Mouse (Mus musculus) thymus, postnatal 36 days (tissue): ENCODE measurements around the gene Srarp.
A peak's percentile ranks its signal among the peaks of the same experiment; 100 is the strongest.

Experiments used
- DNase-seq, 2 experiments: peaks; one replicate each; pipeline ENCODE4 v3.0.0; 2022; ENCODE audit warnings: mixed read lengths in 2 of 2

The Srarp gene

DNA sequence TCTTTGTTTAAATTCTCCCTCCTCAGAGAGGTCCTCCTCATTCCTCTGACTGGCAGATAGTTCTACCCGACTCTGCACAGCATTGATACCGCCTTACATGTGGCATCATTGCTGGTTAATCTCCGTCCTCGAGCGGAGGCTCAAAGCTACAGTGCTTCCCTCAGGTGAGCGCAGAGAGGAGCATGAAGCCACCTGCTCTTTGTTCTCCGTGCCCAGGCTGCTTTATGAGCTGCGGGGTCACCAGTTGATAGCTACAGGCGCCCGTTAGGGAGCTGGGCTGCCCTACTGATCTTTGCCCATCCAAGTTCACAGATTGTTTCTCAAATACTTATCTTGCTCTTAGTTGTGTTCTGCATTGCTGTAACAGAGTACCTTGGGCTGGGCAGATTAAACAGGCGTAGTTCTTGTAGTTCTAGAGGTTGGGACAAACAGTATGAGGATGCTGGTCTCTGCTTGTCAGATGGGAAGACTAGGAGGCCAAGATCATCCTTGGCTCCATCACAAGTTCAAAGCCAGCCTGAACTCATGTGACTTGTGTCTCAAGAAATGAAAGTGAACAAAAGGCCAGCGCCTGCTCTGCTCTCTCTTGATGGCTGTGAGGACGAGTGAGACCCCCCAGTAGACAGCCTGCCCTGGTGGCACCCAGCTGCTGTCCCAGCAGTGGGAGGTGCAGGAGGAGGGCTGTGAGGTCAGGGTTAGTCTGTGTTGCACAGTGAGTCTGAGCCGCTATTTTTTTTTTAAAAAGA lies 20.5 kb upstream of the Srarp start:
- DNase-seq = no peak

GRCm38 (mm10) chr4:141455526-141455925 lies 19.6 kb upstream of the Srarp start:
- DNase-seq = no peak

- DNase-seq = peak in 1 of 2 experiments; percentile 46
Measured at GRCm38 (mm10) chr4:141454581-141455350, 18.9 kb upstream of the Srarp start.

GRCm38 (mm10) chr4:141451916-141452450 lies 16.1 kb upstream of the Srarp start:
- DNase-seq = no peak

DNA sequence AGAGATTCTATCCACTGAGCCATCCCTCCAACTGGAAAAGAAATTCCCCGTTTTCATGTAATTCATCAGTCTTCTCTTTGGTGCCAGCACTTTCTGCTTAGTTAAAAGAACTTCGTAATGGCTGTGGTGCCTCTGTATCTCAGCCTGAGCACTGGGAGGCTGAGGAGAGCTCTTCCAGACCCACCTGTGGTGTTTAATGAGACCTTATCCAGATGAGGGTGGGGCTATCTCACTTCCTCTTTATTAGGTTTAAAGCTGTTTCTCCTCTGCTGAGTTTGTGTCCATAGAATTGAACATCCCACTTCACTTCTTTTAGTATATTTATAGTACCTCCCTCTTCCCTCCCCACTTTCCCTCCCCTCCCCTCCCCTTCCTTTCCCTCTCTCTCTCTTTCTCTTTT lies 15.3 kb upstream of the Srarp start:
- DNase-seq = no peak

- DNase-seq = no peak
Measured at GRCm38 (mm10) chr4:141446211-141446610, 10.3 kb upstream of the Srarp start.

- DNase-seq = no peak
Measured at GRCm38 (mm10) chr4:141445328-141445720, 9.4 kb upstream of the Srarp start.

DNA sequence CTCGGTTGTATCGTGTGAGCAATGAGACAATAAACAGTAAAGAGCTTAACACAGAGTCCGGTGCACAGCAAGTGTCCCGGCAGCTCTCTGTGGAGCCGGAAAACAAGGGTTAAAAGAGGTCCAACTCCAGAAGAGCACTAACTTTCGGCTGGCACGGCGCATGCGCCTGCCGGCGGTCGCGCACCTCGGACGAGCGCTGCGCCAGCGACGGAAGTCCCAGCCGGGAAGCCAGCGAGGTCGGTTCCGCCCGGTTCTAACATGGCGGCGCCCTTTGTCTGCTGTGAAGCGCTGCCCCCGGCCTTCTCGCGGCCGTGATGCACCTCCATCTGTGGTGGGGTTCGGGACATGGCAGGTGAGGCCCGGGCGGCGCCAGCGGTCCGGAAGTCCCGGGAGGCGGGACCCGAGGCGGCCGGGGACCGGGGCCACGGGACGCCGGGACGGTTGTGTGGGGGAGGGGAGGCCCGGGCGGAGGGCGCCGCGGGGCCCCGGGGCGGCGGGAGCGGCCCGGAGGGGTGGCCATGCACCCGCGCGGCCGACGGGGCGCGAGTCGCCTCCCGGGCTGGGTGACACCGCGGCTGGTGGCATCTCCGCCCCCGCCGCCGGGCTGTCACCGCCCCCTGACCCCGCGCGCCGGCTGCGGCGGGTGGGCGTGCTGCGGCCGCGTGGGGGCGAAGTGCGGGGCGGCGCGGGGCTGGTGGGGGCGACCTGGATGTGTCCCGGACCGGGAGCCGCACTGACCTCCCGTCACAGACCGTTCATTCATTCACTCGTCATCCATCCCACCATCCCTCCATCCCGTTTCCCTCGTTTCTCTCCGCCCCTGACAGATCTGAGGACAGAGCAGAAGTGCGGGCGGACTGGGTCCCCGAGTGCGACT lies 8.8 kb upstream of the Srarp start, which contains the start of gene Zbtb17:
TSS of gene Zbtb17 (plus strand) at position 204 of the 877 bp plus-strand sequence.
- peak; percentile 89 to 92 for DNase-seq

DNA sequence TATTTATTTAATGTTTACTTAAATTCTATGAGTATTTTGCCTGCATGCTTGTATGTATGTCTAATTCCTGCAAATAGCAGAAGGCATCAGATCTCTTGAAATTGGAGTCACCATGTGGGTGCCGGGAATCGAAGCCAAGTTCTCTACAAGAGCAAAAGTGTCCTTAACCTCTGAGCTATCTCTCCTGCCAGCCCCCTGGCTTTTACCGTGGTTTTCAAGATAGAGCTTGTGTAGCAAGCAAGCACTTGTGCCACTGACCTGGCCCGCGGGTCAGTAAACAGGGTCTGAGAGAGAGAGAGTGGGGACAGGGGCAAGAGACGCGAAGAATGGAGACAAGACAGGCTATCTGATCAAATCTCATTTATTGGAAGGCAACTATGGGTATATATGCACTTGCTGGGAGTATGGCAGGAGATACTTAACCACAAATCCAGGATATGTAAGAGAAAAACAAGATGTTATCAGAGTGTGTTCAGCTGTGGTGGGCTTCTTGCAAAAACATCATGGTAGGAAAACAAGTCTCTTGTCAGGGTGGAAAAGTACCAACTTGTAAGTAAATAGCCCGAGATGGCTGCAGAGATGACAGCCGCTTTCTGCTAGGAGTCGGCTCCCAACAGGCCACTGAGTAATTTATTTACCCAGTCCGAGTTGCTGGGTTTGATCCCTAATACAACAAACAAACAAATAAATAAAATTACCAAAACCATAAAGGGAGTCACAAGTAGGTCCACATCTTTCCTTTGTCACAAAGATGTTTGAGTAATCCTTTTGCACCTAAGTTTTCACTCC lies 7.9 kb upstream of the Srarp start:
- DNase-seq = no peak

DNA sequence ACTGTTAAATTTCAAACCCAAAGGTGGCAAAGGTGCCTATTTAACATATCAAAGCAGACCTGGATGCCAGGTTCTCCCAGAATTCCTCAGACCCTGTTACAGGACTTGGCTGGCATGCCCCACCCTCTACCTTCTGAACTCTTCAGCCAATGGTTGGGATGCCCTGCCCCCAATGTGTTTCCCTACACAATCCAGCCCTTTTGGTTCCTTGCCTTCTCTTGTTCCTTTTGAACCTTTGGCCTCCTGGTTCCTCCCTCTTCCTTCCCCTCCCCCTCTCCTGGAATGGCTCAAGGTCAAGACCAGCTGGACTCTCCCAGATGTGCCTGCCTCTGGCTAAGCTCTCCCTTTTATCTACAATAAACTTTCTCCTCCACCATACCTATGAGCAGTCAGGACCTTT lies 5.0 kb upstream of the Srarp start:
- no peak for DNase-seq

DNA sequence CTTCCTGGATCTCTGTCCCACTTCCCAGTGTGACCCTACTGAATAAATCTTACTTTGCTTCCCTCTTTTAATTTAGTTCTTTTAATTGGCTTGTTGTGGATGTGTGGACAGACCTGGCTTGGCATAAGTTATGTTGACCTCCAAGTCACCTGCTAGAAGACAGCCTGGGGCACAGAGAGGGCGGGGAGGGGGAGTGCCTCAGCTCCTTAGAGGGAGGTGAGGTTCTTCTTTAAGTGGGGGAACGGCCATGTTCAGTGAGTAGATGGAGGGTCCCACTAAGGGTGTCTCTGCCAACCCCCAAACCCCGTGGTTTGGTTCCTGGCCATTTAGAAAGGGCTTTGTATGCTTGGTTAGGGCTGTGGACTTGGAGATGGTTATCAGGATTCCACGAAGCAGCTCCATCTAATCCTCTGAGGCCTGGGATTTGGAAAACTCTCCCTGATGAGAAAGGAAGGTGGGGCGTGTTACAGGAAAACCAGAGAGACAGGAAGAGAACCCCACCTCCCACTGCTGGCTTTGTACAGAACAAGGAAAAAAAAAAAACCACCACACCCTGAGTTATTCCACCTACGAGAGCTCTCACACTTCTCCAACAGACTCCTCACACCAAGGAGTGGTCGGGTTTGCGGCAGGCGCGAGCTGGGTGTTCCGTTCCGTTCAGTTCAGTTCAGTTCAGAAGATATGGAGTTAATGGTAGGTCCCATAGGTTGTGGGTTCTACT lies 3.3 kb upstream of the Srarp start:
- DNase-seq = no peak

DNA sequence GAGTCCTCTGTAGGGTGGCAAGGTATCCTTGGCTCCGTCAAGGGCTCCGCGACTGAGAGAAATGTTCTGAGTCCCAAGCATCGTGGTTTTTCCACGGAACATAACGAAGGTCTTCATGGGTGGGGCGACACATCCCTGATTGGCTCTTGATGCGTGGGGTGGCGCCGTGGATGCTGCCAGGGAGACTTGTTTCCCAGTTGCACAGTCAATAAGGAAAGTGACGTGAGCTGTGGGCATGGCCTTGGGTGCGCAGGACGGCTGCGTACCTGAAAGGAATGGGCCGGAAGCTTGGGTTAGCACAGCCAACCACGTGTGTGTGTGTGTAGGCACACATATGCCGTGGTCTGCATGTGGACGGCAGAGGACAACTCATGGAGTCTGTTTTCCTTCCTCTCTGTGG lies 2.7 kb downstream of the Srarp start:
- no peak for DNase-seq

DNA sequence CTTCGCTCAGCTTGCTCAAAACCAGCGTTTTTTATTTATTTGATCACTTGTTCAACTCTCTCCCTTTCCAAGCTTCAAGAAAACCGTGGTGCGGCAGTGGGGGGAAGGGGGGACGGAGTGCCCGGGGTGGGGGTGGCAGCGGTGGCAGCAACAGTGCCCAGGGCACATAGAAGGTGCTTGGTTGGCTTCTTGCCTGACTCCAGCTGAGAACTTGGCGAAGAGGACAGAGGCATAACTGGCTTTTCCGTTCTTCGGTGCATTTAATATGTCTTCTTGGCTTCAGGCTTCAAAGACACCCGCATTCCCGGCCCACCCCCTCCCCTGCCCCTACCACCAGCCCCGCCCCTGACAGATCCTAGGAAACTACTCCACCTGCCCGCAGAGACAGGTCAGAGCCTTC lies 3.2 kb downstream of the Srarp start:
- DNase-seq = no peak

DNA sequence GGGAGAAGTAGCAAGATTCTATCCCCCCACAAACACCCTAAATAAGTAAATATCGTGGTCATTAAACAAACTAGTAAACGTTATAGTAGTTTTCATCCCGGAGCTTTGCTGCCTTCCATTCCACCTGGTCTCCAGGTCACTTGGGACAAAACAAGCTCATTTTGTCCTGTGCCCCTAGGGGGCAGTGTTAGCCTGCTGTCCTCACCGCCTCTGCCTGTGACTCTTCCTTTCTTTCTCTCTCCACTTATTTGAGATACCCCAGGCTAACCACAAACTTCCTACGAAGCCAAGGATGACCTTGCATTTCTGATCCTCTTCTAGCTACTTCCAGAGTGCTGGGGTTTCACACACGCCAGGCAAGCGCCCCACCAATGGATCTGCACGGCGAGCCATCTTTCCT lies 4.9 kb downstream of the Srarp start:
- DNase-seq = peak; percentile 66 to 74

- DNase-seq = no peak
Measured at GRCm38 (mm10) chr4:141429847-141430246, 6.1 kb downstream of the Srarp start.

DNA sequence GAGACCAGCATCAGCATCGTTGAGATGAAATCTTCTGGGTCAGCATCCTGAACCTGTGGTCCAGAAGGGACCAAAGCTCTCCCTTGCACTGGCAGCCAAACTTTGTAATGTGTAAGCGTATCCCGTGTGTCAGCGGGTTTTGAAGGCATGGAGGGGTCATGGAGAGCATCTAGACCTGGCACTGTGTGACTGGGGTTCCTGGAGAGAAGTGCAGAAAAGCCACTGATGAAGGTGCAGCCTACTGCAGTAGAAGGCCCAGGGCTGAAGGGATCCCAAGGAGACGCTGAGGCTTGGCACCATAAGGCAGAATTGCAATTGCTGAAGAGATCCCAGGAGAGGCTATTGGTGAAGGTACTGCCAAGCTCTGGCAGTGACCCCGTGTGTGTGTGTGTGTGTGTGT lies 6.5 kb downstream of the Srarp start:
- DNase-seq = no peak

DNA sequence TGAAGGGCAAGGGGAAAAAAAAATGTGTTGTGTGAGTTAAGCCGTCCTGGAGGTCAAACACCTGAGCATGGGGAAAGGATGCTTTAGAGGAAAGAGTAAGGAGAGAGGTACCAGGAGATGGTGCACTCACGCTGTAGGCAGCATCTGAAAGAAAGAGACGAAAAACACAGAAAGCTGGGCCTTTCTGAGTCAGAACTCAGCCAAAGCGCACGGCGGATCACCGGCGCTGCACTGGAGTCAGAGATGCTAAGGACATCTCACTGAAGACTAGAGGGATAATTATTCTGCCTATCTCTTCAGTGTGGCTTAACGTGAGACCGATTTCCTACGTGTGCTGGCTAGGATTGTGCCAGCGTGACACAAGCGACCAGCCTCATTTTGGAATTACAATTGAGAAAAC lies 8.0 kb downstream of the Srarp start:
- DNase-seq = no peak

DNA sequence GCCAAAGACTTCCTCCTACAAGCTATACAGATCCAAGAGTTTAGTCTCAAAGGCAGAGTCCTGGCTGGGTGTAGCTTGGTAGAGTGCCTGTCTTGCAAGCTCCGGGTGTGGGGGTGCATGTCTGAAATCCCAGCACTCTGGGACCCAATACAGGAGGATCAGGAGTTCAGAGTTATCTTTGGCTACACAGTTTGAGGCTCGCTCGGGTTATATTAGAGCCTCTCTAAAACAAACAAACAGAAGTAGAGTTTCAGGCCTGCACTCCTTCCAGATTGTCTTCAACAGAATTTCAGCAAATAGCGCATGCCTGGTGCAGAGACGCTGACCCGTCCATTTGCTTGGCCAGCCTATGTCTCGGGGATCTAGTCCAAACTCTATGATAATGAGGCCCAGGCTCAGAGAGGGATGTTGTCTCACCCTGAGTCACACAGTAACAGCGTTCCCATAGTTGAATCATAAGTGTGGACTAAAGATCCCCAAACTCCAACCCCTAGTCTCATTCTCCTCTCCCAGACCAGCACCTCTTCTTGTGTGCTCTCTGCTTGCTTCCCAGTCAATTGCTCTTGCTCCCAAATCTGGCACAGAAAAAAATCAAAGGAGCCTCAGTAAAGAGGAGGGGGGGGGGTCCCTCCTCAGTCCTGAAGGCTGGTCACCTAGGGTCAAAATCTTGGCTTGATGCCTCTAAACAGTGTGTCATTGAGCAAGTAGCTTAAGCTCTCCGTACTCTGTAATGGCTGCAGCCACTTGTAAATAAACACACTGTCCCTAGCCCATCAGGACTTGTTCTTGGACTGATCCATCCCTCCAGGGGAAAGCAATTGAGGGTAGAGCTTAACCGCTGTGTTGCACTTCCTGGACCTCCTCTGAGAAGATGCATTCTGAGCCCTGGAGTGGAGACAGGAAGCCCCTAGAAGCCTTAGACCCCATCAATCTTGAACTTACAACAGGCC lies 8.8 kb downstream of the Srarp start:
- no peak for DNase-seq

- DNase-seq = peak; percentile 33 to 57
Measured at GRCm38 (mm10) chr4:141425484-141426479, 10.1 kb downstream of the Srarp start.
